Mouse (Mus musculus) myocyte (in vitro differentiated cells): ENCODE results near the gene Kazn.

Experiments
- CEBPB ChIP-seq: IDR thresholded peaks from 2 replicates; pipeline ENCODE4 v1.6.1; 2011; ENCODE audit warnings: mild to moderate bottlenecking, moderate library complexity; ENCODE audit not compliant: poor library complexity, insufficient read depth, severe bottlenecking
- MAX ChIP-seq: IDR thresholded peaks from one replicate; pipeline ENCODE4 v1.6.1; 2011; ENCODE audit warnings: low read depth, mild to moderate bottlenecking, control low read depth
- MYOG ChIP-seq, 3 experiments: IDR thresholded peaks; one replicate each; pipeline ENCODE4 v1.6.1; 2011; ENCODE audit warnings: control low read depth in 2 of 3, low read depth in 2 of 3, mild to moderate bottlenecking in 2 of 3; ENCODE audit not compliant: insufficient read length in 2 of 3, control insufficient read depth in 1 of 3, insufficient read depth in 1 of 3
- POLR2A ChIP-seq: IDR thresholded peaks from one replicate; pipeline ENCODE4 v1.6.1; 2011; ENCODE audit warnings: low read depth, mild to moderate bottlenecking, control low read depth, moderate library complexity; ENCODE audit not compliant: insufficient read length
- POLR2AphosphoS2 ChIP-seq: IDR thresholded peaks from one replicate; pipeline ENCODE4 v1.6.1; 2011; ENCODE audit warnings: low read depth, control low read depth; ENCODE audit not compliant: insufficient read length
- REST ChIP-seq: IDR thresholded peaks from one replicate; pipeline ENCODE4 v1.6.1; 2011; ENCODE audit warnings: mild to moderate bottlenecking, control low read depth, moderate library complexity; ENCODE audit not compliant: insufficient read depth, insufficient read length
- TCF3 ChIP-seq: IDR thresholded peaks from one replicate; pipeline ENCODE4 v1.6.1; 2011; ENCODE audit warnings: low read depth, control low read depth; ENCODE audit not compliant: insufficient read length
- USF1 ChIP-seq: IDR thresholded peaks from one replicate; pipeline ENCODE4 v1.6.1; 2011; ENCODE audit warnings: low read depth, mild to moderate bottlenecking, control low read depth, moderate library complexity

GRCm38 (mm10) chr4:142173981-142174485 lies 65.2 kb downstream of the Kazn start:
- TF ChIP-seq POLR2A (no peak), MAX (no peak), POLR2AphosphoS2 (no peak), CEBPB (no peak), REST (no peak), MYOG (IDR thresholded peaks at IDR 0.05; ENCODE audit: control insufficient read depth in 1 of 3, insufficient read depth in 1 of 3, insufficient read length in 2 of 3, low read depth in 2 of 3) (no peak), TCF3 (no peak), USF1 (no peak)
